Mouse (Mus musculus) small intestine, adult 2 months (tissue): ENCODE results near the gene Armc8.

ENCODE experiments used
- CTCF ChIP-seq: fragments of 200-500 bp; IDR thresholded peaks from 2 replicates; pipeline ENCODE4 v1.5.1; 2012; ENCODE audit warnings: low read depth, mild to moderate bottlenecking, control low read depth, inconsistent platforms, low read length, moderate library complexity, mixed read lengths; ENCODE audit not compliant: insufficient replicate concordance, insufficient read length; ENCODE audit errors: extremely low read depth
- POLR2A ChIP-seq: fragments of 200-500 bp; IDR thresholded peaks from 2 replicates; pipeline ENCODE4 v1.6.1; 2012; ENCODE audit warnings: low read depth, mild to moderate bottlenecking, control low read depth, inconsistent platforms, low read length, moderate library complexity

DNA sequence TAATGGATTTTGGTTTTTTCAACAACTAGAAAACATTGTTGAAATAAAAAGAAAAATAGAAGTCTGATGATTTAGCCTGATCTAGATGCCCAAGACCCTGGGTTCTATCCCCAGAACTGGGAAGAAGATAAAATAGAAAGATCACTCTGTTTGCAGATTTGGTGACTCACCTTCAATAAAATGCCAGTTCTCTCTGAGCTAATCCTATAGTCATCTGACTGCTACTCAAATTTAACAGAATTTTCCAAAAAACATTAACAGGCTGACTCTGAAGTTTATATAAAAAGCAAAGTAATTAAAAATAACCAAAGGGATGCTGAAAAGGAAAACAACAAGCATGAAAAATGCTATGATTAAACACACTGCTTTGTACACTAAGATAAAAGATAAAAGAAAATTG is 122.4 kb downstream of the Armc8 start:
- no peak for TF ChIP-seq CTCF
- no peak for TF ChIP-seq POLR2A
